Mouse (Mus musculus) adrenal gland, postnatal 10 days (tissue): Measurements from ENCODE around the gene Stac3. TPM values are rescaled to one million over a fixed set of nuclear protein-coding genes. Genes with fewer than 3 reads are reported as not detected.

ENCODE experiments used
- DNase-seq: peaks from one replicate; pipeline ENCODE4 v3.0.0; 2021; ENCODE audit warnings: mixed read lengths
- total RNA-seq, 2 experiments: library from RNA; stranded (reverse); gene quantifications; 2 replicates each; pipeline ENCODE4 v1.2.3; 2021

Gene Stac3
- total RNA-seq, 2 experiments from 2014 or later: 5.2 to 16.9 TPM

DNA sequence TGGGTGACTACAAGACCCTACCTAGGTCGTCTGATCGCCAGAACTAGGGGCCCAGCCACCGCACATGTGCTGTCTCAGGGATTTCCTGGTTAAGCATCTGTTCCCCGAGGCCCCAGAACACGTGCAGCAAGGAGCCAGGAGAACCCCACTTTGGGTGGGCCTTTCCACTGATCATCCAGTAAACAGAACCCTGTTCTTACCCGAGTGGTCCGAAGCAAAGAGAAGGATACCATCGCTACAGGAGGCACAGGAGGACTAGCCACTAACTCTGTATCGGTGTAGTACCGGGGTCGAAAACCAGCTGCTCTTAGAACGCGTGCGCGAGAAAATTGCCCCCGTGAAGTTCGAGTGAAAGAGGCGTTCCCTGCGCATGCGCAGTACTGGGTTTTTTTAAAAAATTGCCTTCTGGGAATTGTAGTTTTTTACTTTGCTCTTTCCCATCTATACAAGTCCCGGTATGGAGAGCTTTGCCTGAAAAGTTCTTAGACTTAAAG is 20.6 kb downstream of the Stac3 start, which contains the start of gene Shmt2:
Shmt2 (minus strand) TSS at position 357 of the 494 bp plus-strand sequence.
- DNase-seq: peak; percentile 86

DNA sequence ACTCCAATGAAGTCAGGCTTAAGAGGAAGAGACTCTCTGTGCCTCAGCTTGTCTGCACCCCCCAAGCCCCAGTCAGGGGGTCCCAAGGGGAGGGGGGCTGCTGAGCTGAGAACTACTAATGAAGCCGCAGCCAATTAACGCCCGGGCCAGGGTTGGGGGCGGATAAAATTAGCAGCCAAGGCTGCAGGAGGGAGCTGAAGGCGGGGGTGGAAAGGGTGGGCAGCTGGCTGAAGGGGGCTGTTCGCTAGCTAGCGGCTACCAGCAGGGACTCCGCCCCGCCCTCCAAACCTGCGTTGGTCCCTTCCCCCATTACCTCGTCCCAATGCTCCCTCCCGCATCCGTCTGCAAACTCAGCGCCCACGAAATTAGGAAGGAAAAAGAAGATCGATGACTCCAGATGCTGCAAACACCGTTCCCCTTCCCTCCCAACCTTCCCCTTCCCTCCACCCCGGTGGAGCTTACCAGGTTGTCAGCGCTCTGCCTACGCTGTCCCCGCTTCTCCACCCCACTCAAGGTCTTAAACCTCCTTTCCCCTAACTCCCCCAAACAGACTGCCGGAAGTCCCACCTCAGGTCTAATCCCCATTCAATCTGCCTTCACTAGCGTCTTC is 23.3 kb downstream of the Stac3 start:
- no peak for DNase-seq

DNA sequence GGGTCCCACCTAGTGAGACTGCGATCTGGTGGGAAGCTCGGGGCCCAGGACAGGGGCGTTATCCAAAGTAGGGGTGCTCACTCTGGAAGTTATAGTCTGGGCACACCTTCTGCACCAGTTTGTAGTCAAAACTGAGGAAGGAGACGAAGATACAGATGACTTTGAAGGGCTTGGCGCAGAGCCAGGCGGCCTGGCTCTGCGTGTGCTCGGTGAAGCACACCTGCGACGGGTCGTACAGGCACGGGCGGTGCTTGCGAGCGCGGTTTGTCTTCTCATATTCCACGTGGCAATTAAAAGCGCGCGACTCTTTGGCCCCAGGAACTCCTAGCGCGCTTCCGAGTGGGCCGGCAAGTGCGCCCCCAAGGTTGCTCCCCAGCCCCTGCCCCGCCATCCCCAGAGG is 24.6 kb downstream of the Stac3 start:
- no peak for DNase-seq

DNA sequence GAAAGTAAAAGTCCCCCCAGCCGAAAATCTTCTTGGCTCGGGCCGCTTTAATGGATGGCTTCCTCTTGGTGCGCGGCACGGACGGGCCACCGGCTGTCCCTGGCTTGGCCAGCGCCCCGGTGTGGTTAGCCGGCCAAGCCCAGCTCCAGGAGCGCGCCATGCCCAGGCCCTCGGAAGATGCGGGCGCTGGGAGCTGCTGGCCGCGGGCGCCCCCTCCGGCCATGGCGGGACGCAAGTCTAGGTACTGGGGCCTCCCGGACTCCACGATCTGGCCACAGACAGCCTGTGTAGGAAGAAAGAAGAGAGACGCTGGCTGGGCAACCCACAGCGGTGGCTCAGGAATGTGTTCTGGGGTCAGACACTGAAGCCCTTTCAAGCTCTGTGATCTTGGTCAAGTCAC is 25.2 kb downstream of the Stac3 start:
- peak; percentile 81 for DNase-seq

DNA sequence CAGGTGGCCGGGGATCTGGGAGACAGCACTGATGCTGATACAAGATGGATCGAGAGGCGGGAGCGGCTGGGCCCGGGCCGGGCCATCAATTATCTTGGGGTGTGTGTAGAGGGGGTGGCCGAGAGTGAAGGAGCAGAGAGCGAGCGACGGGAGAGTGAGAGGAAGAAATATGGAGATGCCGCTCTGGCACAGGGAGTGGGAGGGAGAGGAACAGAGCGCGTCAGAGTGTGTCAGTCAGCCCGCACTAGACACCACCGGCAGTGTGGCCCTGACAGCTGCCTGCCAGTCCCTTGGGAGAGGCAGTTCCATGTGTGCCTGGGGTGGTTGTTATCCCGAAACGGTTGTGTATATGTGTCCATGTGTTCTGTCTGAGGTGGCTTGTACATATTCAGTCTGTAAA is 26.0 kb downstream of the Stac3 start:
- no peak for DNase-seq

DNA sequence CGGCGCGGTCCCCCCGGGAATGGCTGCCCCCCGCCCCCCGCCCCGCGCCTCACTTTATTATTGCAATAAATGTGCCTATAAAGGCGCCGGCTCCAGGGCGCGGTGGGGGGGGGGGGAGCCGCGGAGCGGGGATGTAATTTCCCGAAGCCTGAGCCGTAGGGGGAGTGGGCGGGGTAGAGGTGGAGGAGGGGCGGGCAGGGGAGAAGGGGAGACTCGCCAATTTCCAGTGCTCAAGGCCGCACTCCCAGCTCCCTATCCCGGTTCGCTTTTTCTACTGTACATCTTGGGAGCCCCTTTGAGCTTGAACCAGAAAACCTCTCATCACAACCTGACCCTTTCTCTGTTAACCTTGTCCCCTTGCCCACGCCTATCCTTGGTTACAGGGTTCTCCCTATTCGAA is 29.5 kb downstream of the Stac3 start:
- DNase-seq: no peak

DNA sequence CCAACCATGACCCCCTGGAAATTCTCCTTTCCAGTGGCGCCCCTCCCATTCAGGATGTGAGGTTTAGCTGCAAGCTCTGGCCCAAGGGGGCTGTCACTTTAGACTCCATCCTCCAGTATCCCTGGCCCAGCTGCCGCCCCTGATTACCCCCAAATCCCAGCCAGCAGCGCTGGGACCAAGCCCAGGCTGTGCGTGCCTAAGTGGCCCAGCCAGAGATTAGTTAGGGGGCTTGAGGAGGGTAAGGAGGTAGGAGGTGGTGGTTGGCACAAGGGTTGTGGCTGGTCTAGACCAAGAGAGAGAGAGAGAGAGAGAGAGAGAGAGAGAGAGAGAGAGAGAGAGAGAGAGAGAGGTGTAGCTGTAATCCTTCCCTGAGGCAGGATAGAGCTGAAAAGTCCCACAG is 30.1 kb downstream of the Stac3 start:
- DNase-seq: no peak

DNA sequence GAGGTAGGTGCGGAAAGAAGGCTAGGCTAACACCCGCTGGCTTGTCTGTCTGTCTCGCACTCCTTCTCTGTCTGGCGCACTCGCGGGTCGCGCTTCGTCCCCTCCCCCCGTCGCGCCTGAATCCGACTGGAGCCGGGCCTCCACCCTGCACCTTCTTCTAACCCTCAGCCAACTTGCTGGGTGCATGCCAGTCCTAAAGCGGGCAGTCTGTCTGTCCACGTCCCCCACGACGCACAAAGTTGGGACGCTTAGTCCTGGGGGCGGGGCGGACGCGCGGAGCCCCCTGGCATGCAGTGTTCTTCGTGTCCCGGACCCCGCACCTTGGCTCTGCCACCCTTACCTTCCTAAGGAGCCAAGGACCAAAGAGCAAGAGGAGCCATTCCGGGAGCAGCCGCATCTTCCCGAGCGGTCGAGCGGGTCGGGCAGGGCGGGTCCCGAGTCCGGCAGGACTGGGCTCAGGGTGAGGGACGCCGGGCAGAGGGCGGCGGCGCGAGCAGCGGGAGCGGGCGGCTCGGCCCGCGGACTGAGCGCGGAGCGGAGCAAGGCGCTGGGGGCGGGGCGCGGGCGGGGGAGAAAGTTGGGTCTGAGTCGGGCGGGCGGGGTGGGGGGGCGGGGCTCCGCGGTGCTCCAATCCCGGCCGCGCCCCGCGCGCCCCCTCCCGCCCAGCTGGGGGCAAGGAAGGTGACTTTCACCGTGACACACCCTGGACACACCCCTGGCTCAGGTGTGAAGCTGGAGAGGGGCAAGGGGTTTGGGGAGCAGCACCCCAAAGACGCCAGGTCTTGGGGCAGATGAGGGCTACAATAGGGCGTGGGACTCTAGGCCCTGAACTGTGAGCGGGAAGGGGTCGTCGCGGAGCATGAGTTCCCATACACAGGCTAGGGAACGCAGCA is 32.8 kb downstream of the Stac3 start, which contains the start of gene Nxph4:
Nxph4 (minus strand) TSS at position 524 of the 893 bp plus-strand sequence.
- peak; percentile 59 for DNase-seq

DNA sequence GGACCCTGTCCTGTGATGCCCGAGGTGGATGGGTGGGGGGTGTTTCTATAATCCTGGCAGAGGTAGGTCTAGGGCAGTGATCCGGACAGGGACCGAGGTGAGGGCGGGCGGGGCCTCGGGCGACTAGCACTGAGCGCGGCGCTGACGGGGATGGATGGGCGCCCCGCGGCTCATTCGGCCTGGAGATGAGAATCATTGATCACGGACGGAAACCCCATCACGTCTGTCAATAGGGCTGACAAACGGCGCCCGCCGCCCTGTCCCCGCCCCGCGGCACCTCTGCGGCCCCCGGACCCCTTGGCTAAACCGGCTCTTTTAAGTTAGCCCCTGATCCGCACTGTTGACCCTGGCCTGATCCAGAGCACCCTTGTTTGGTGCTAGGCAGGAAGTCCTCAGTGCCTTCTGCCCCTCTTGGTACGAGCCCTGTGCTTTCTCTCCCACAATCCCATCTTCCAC is 33.5 kb downstream of the Stac3 start:
- no peak for DNase-seq

DNA sequence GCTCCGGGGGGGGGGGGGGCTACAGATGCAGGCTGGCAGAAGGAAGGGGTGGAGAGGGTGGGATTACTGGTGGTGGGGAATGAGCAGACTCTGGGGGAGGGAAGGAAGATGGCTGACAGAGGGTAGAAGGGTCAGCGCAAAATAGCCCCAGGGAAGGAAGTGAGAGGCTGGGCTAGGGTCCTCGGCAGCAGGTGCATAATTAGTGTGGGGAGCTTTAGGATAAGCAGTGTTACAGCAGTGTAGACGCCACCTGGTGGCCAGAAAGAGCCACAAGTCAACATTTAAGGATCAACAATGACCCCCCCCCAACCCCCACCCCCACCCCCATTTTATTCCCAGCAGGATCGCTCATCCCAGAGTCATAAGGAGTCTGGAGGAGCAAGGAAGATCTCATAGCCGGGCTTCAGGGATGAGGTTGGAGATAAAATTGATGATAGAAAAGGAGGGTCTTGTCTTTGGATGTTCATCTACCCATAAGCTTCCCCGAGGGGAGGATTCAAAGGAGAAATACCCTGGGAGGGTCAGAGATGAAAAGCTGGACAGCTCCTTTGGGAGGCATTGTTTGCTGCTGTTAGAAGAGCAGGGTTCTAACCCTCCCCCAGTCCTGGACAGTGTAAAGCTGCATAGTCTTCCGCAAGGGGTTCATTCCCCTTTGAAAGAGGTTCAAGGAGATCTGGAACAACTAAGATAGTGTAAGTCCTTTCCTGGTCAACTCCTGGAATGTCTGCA is 35.3 kb downstream of the Stac3 start:
- DNase-seq: peak; percentile 61

DNA sequence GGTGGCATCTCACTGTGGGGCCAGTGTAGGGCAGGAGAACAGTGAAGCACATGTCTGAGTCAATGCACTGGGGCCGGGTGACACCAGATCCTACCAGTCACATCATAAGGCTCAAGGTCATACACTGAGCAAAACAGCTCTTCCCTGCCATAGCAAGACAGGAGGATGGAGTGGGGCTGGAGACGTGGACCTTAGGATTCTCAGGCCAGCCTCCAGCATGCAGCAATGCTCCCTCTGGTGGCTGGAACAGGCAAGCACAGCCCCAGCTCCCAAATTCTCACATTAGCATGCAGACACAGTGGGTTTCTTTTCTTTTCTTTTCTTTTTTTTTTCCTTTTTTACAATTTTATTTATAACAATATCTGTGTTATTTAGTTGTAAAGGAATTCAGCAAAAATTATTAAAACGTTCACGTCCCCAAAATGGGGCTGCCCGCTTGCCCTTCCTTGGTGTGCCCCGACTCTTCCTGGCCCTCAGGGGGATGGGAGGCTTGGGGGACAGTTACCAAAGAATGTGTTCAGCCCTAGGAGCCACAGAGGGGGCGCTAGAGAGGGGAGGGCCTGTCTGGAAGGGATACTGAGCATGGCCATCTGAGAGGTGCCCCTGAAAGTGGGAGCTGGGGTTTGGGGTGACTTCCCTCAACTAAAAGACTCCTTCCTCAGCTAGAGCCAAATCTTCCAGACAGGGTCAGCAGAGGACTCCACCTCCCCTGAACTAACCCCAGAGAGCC is 36.5 kb downstream of the Stac3 start:
- peak; percentile 85 for DNase-seq

DNA sequence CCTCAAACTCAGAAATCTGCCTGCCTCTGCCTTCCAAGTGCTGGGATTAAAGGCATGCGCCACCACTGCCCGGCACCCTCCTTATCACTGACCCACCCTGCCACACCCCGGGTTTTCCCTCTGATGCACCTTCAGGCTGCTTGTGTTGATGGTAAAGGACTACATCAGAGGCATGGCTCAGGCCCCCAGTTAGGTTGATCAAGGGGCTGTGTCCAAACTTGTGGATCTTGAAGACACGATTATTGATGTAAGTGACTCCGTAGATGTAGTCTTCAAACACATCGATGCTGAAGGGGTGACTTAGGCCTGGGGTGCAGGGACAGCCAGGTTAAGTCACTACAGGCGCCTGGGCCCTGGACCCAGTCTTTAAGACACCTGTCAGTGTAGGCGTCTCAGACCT is 40.0 kb downstream of the Stac3 start:
- no peak for DNase-seq

DNA sequence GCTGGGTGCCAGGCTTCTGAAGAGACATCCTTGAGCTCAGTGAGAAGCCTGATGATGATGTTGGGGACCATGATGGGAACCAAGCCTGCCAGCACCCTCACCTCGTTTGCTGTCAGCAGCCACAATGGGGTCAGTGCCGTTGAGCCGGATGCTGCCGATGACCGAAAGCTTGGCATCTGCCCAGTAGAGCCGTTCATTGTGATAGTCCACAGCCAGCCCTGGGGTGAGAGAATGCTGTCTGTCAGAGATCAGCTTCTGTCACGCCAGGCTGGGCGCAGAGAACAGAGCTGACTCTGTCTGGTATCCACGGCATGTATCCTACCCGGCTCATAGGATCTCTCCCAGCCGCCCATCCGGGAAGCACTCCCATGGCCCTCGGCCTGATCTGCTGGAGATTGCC is 40.6 kb downstream of the Stac3 start:
- DNase-seq: no peak

DNA sequence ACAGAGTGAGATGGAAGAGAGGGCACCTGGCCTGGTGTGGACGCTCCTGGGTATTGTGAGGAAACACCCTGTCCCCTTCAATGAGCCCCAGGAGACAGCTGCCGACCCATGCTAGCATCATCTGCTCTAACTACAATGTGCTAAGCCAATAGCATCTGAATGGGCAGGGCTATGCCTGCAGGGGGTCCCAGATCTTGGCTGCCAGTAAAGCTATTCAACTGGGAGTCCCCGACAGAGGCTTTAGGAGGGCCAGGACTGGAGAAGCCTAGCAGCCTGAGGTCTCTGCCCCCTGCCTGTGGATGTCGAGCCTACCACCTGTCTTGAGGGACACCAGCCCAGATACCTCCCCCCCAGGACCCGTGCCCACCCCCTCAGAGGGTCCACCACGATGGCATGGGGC is 41.2 kb downstream of the Stac3 start:
- DNase-seq: no peak

DNA sequence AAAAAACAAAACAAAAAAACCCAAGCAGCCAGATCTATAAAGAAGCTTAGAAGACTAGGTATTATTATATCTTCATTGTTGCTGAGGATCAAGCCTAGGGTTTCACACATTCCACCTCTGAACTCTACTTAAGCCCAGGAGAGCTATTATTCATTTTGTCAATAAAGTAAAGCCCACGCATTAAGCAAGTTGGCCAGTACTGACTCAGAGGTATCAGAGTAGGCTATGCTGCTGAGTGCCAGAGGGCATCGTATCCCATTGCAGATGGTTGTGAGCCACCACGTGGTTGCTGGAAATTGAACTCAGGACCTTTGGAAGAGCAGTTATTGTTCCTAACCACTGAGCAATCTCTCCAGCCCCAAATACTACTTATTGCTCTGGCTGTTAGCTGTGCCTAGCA is 42.4 kb downstream of the Stac3 start:
- DNase-seq: no peak

DNA sequence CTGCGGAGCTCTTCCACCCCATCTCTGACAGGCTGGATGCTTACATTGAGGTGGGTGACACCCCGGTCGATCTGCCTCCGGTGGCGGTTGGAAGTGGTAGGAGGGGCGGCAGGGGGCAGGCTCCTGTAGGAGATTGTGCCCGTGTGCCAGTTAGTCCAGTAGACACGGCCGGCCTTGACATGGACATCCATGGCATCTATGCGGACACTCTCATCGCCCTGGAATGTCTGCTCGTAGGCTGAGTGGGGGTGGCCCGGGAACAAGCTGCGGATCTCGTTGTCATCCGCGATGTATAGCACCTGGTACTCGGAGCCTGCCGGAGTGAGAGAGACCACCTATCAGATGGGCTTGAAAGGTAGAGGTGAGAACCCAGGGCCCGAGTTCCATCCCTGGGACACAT is 42.9 kb downstream of the Stac3 start:
- DNase-seq: no peak

DNA sequence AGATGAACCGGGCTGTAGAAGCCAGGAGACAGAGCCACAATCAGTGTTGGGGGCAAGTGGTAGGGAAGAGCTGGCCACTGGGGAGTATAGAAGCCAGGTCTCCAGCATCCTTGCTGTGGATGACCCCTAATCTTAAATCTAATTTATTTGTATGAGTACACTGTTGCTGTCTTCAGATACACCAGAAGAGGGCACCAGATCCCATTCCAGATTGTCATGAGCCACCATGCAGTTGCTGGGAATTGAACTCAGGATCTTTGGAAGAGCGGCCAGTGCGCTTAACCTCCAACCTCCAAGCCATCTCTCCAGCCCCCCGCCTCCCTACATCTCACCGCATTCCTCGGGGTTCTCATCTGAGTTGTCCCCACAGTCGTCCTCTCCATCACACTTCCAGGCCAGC is 45.0 kb downstream of the Stac3 start:
- DNase-seq: no peak

DNA sequence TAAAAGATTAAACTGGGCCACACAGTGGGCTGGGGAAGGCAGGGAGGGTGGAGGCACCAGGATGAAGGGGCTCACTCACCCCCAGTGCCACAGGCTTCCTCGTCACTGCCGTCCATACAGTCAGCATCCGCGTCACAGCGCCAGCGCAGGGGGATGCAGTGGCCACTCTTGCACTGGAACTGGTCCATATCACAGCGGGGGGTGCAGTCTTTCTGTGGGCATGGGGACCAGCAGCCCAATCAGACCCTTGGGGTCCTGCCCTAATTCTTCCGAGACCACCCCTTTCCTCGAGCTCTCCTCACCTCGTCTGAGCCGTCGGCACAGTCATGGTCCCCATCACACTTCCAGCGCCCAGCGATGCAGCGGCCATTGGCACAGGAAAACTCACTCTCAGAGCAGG is 46.8 kb downstream of the Stac3 start:
- DNase-seq: no peak

DNA sequence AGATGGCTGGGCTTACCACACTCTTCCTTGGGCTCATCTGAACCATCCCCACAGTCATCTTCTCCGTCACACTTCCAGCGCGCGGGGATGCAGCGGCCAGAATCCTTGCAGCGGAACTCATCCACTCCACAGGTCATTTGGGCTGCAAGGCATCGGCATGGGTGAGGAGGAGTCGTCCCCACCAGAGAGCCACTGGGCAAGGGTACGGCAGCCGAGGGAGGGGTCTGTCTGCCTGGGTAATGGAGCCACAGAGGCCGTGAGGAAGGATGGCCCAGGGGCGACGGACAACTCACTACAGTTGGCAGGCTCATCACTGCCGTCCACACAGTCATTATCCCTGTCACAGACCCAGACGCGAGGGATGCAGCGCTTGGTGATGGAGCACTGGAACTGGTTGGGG is 48.4 kb downstream of the Stac3 start:
- DNase-seq: no peak

DNA sequence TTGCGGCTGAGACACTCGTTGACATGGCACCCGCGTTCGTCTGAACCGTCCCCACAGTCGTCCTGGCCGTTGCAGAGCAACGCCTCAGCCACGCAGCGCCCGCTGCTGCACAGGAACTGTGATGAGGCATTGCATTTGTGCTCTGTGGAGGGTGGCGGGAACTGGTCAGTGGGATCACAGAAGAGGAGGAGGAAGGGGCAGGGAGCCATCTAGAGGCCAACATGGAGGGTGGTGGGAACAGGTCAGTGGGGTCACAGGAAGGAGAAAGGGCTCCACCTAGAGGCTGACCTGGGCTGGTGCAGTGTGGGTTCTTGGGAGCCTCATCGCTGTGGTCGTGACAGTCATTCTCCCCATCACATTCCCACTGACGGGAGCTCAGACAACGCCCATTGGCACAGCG is 54.2 kb downstream of the Stac3 start:
- DNase-seq: no peak

DNA sequence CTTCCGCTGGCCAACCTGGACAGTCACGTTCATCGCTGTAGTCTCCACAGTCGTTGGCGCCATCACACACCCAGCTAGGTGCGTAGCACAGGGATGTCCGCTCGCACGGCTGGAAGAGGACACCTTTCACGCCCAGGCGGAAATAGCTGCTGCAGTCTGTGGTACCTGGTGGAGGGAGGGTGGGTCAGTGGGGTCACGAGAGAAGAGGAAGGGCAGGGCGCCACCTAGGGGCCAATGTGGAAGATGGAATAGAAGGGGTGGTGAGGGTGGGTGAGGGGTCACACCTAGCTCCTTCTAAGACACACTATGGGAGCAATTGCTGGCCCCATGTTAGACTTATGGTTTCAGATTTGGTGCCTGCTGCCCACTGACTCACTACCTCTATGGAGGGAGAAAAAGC is 55.9 kb downstream of the Stac3 start:
- DNase-seq: no peak
